Mouse (Mus musculus) adrenal gland, adult 8-10 months (tissue): ENCODE measurements around the gene Dusp8. TPM values are rescaled to one million over a fixed set of nuclear protein-coding genes. Genes with fewer than 3 reads are reported as not detected.
"Not testable (repeated sequence)": the region's sequence is repeated elsewhere in the genome, so short reads cannot be mapped to it uniquely, and the experiment has no call there.

Experiments
- DNase-seq: peaks from one replicate; pipeline ENCODE4 v3.0.0; 2022
- total RNA-seq, 4 experiments: library from RNA; stranded (reverse); gene quantifications; 2 replicates each; pipeline ENCODE4 v1.2.4; 2022

Gene Dusp8
- total RNA-seq, result 10 to 100 TPM in 3 of 4 experiments, 1 to 10 TPM in 1; 4.6 to 18.1 (median 14.3) TPM

GRCm38 (mm10) chr7:142095183-142095931, at the start of gene Dusp8:
TSS of gene Dusp8 (minus strand) at chr7:142095843.
- peak; percentile 85 for DNase-seq

GRCm38 (mm10) chr7:142144507-142144906, 48.9 kb upstream of the Dusp8 start, which contains the start of gene Gm45337:
TSS of gene Gm45337 (minus strand) at chr7:142144607.
- no peak for DNase-seq

GRCm38 (mm10) chr7:142143506-142144010, 47.9 kb upstream of the Dusp8 start:
- not testable (repeated sequence) for DNase-seq

GRCm38 (mm10) chr7:142140696-142141095, 45.1 kb upstream of the Dusp8 start:
- no peak for DNase-seq

- not testable (repeated sequence) for DNase-seq
Observed at GRCm38 (mm10) chr7:142135934-142136333, 40.3 kb upstream of the Dusp8 start, which contains the start of gene Gm39115. TSS of gene Gm39115 (minus strand) at chr7:142136034.

- DNase-seq, result no peak
Observed at GRCm38 (mm10) chr7:142134206-142134995, 38.8 kb upstream of the Dusp8 start.

- no peak for DNase-seq
Observed at GRCm38 (mm10) chr7:142128843-142129242, 33.2 kb upstream of the Dusp8 start.

- DNase-seq, result not testable (repeated sequence)
Observed at GRCm38 (mm10) chr7:142120629-142121028, 25.0 kb upstream of the Dusp8 start, which contains the start of gene Gm45618. TSS of gene Gm45618 (minus strand) at chr7:142120729.

- no peak for DNase-seq
Observed at GRCm38 (mm10) chr7:142119632-142120031, 24.0 kb upstream of the Dusp8 start.

- DNase-seq, result no peak
Observed at GRCm38 (mm10) chr7:142104747-142105146, 9.1 kb upstream of the Dusp8 start.

GRCm38 (mm10) chr7:142097776-142098175, 2.1 kb upstream of the Dusp8 start:
- no peak for DNase-seq

- no peak for DNase-seq
Observed at GRCm38 (mm10) chr7:142096701-142097100, 1.1 kb upstream of the Dusp8 start.

GRCm38 (mm10) chr7:142094301-142095143, 1.1 kb downstream of the Dusp8 start:
- DNase-seq, result no peak

GRCm38 (mm10) chr7:142093696-142094240, 1.9 kb downstream of the Dusp8 start:
- DNase-seq, result no peak

GRCm38 (mm10) chr7:142092991-142093390, 2.7 kb downstream of the Dusp8 start:
- no peak for DNase-seq

- no peak for DNase-seq
Observed at GRCm38 (mm10) chr7:142091848-142092247, 3.8 kb downstream of the Dusp8 start.

- no peak for DNase-seq
Observed at GRCm38 (mm10) chr7:142089648-142090447, 5.8 kb downstream of the Dusp8 start.

GRCm38 (mm10) chr7:142088886-142089285, 6.8 kb downstream of the Dusp8 start:
- DNase-seq, result peak; percentile 79

- no peak for DNase-seq
Observed at GRCm38 (mm10) chr7:142087069-142087652, 8.5 kb downstream of the Dusp8 start.

- DNase-seq, result no peak
Observed at GRCm38 (mm10) chr7:142086159-142086905, 9.3 kb downstream of the Dusp8 start.
